Mouse (Mus musculus): ENCODE data around the gene Ints6l. TPM values are rescaled to one million over a fixed set of nuclear protein-coding genes. Genes with fewer than 3 reads are reported as not detected.

The Ints6l gene
- polyA plus RNA-seq, 1 experiment from 2014 or later, result 22.1 TPM

Other genes starting within 250 kb of the Ints6l start
- not detected in 2 replicates for gene Gm773, start 242.0 kb upstream of the Ints6l start, polyA plus RNA-seq (2014; fragmentation: Nextera tagmentation; extraction: Ambion mirVana)
- gene Zfp449, start 108.5 kb upstream of the Ints6l start, polyA plus RNA-seq (2014; fragmentation: Nextera tagmentation; extraction: Ambion mirVana), result 7.7 and 8.2 TPM in 2 replicates
- 2.9 and 3.4 TPM in 2 replicates for gene Smim10l2a, start 80.3 kb upstream of the Ints6l start, polyA plus RNA-seq (2014; fragmentation: Nextera tagmentation; extraction: Ambion mirVana)
- 2.0 and 2.6 TPM in 2 replicates for gene Gm2174, start 6.9 kb upstream of the Ints6l start, polyA plus RNA-seq (2014; fragmentation: Nextera tagmentation; extraction: Ambion mirVana)
- gene Gm10477, start 69.9 kb downstream of the Ints6l start, polyA plus RNA-seq (2014; fragmentation: Nextera tagmentation; extraction: Ambion mirVana), result not detected in 2 replicates
- gene Gm648, start 94.7 kb downstream of the Ints6l start, polyA plus RNA-seq (2014; fragmentation: Nextera tagmentation; extraction: Ambion mirVana), result 0.23 TPM in 1 of 2 replicates, not detected in the other
- gene Mmgt1, start 143.2 kb downstream of the Ints6l start, polyA plus RNA-seq (2014; fragmentation: Nextera tagmentation; extraction: Ambion mirVana), result 53.8 and 54.1 TPM in 2 replicates
- 16.0 and 17.2 TPM in 2 replicates for gene Slc9a6, start 154.9 kb downstream of the Ints6l start, polyA plus RNA-seq (2014; fragmentation: Nextera tagmentation; extraction: Ambion mirVana)

All from neural tube, embryonic 11.5 days (tissue).